Mouse (Mus musculus) midbrain, embryonic 16.5 days (tissue): ENCODE measurements around the gene Spp2. TPM values are rescaled to one million over a fixed set of nuclear protein-coding genes. Genes with fewer than 3 reads are reported as not detected.
A peak's percentile ranks its signal among the peaks of the same experiment; 100 is the strongest.

Experiments
- ATAC-seq: fragments of 200-750 bp; cut with Nextera tagmentation; 2 replicates; pipeline ENCODE4 v1.8.0; 2017; ENCODE audit warnings: moderate TSS enrichment
- H3K27ac ChIP-seq: fragments of 300-500 bp; sonication (generic); 2 replicates; pipeline ENCODE4 v1.5.1; 2014; ENCODE audit warnings: mild to moderate bottlenecking, low read length, mixed read lengths
- H3K27me3 ChIP-seq: fragments of 300-500 bp; sonication (generic); 2 replicates; pipeline ENCODE4 v1.6.1; 2014; ENCODE audit warnings: low read depth, low read length, mixed read lengths; ENCODE audit not compliant: control insufficient read depth, insufficient read depth
- H3K36me3 ChIP-seq: fragments of 300-500 bp; sonication (generic); 2 replicates; pipeline ENCODE4 v1.6.1; 2014; ENCODE audit warnings: mild to moderate bottlenecking, low read length, moderate library complexity, mixed read lengths; ENCODE audit not compliant: control insufficient read depth, insufficient read depth
- H3K4me1 ChIP-seq: fragments of 300-500 bp; sonication (generic); 2 replicates; pipeline ENCODE4 v1.6.1; 2014; ENCODE audit warnings: mild to moderate bottlenecking, low read length, mixed read lengths; ENCODE audit not compliant: control insufficient read depth, insufficient read depth
- H3K4me2 ChIP-seq: fragments of 300-500 bp; sonication (generic); 2 replicates; pipeline ENCODE4 v1.6.1; 2014; ENCODE audit warnings: mild to moderate bottlenecking, low read length, mixed read lengths
- H3K4me3 ChIP-seq: fragments of 300-500 bp; sonication (generic); 2 replicates; pipeline ENCODE4 v1.5.1; 2014; ENCODE audit warnings: low read depth, mild to moderate bottlenecking, low read length, moderate library complexity, mixed read lengths
- H3K9ac ChIP-seq: fragments of 300-500 bp; sonication (generic); 2 replicates; pipeline ENCODE4 v1.6.1; 2014; ENCODE audit warnings: low read depth, low read length, mixed read lengths
- H3K9me3 ChIP-seq: fragments of 300-500 bp; sonication (generic); replicated peaks from 2 replicates; pipeline ENCODE4 v1.6.1; 2014; ENCODE audit warnings: mild to moderate bottlenecking, low read length, mixed read lengths; ENCODE audit not compliant: control insufficient read depth, poor library complexity, severe bottlenecking
- WGBS: fragments of 180-500 bp; shearing (Covaris S2); extraction: QIAGEN DNeasy Blood & Tissue Kit; methylation state at CpG from one replicate; pipeline ENCODE4 v1.1.7; 2014; 5-methylcytosine and 5-hydroxymethylcytosine counted together
- polyA plus RNA-seq: library from polyadenylated mRNA; unstranded; fragments of >200 nt; fragmentation: Nextera tagmentation; extraction: Ambion mirVana; gene quantifications from 2 replicates; pipeline ENCODE4 v1.2.1, GENCODE M21; 2015

The Spp2 gene
- polyA plus RNA-seq, 1 experiment from 2014 or later: 0.74 TPM

- Histone ChIP-seq H3K36me3 (no peaks in the 10 kb centered on the region), H3K4me2 (no peak overlapping the region), H3K27me3 (no peaks in the 10 kb centered on the region), H3K9me3 (no peaks in the 10 kb centered on the region), H3K4me3 (no peak overlapping the region), H3K27ac (peak overlapping the region; percentile 47), H3K4me1 (peaks cover 5% of the 10 kb centered on the region), H3K9ac (no peak overlapping the region)
- ATAC-seq: no peak
- WGBS: 51% methylated on average over 12 of the region's 12 CpGs
Measured at GRCm38 (mm10) chr1:88406078-88406806, 519 bp upstream of the Spp2 start.

- Histone ChIP-seq H3K36me3 (no peaks in the 10 kb centered on the region), H3K27me3 (no peaks in the 10 kb centered on the region), H3K9me3 (no peaks in the 10 kb centered on the region), H3K4me1 (peaks cover 12% of the 10 kb centered on the region), H3K4me3 (no peak overlapping the region), H3K9ac (no peak overlapping the region), H3K27ac (no peak overlapping the region), H3K4me2 (no peak overlapping the region)
- WGBS: 91% methylated on average over 4 of the region's 4 CpGs
- no peak for ATAC-seq
Measured at GRCm38 (mm10) chr1:88408340-88408739, 1.6 kb downstream of the Spp2 start.

GRCm38 (mm10) chr1:88412013-88412412, 5.3 kb downstream of the Spp2 start:
- no peaks in the 10 kb centered on the region for H3K9me3 ChIP-seq
- H3K27me3 ChIP-seq: no peaks in the 10 kb centered on the region
- H3K9ac ChIP-seq: no peak overlapping the region
- peak overlapping the region; percentile 31 for H3K27ac ChIP-seq
- no peak overlapping the region for H3K4me3 ChIP-seq
- WGBS: 16% methylated on average over 5 of the region's 5 CpGs
- peaks cover 8% of the 10 kb centered on the region for H3K4me1 ChIP-seq
- ATAC-seq: peak; percentile 54
- H3K36me3 ChIP-seq: no peaks in the 10 kb centered on the region
- H3K4me2 ChIP-seq: no peak overlapping the region

- Histone ChIP-seq H3K9me3 (no peaks in the 10 kb centered on the region), H3K4me2 (no peak overlapping the region), H3K27ac (no peak overlapping the region), H3K36me3 (no peaks in the 10 kb centered on the region), H3K4me3 (no peak overlapping the region), H3K27me3 (no peaks in the 10 kb centered on the region), H3K4me1 (no peaks in the 10 kb centered on the region), H3K9ac (no peak overlapping the region)
- 90% methylated on average over 2 of the region's 2 CpGs for WGBS
- ATAC-seq: no peak
Measured at GRCm38 (mm10) chr1:88418943-88419342, 12.2 kb downstream of the Spp2 start.

GRCm38 (mm10) chr1:88422045-88422444, 15.3 kb downstream of the Spp2 start:
- ATAC-seq: no peak
- H3K4me1 ChIP-seq: peaks cover 4% of the 10 kb centered on the region
- WGBS: 88% methylated on average over 10 of the region's 10 CpGs
- H3K9me3 ChIP-seq: no peaks in the 10 kb centered on the region
- H3K4me3 ChIP-seq: no peak overlapping the region
- H3K36me3 ChIP-seq: no peaks in the 10 kb centered on the region
- H3K27ac ChIP-seq: no peak overlapping the region
- no peak overlapping the region for H3K4me2 ChIP-seq
- no peak overlapping the region for H3K9ac ChIP-seq
- no peaks in the 10 kb centered on the region for H3K27me3 ChIP-seq

- 71% methylated on average over 7 of the region's 7 CpGs for WGBS
- Histone ChIP-seq H3K9ac (no peak overlapping the region), H3K4me1 (peaks cover 4% of the 10 kb centered on the region), H3K9me3 (no peaks in the 10 kb centered on the region), H3K4me2 (no peak overlapping the region), H3K36me3 (no peaks in the 10 kb centered on the region), H3K27ac (no peak overlapping the region), H3K4me3 (no peak overlapping the region), H3K27me3 (no peaks in the 10 kb centered on the region)
- no peak for ATAC-seq
Measured at GRCm38 (mm10) chr1:88422846-88423395, 16.2 kb downstream of the Spp2 start.

GRCm38 (mm10) chr1:88424602-88425252, 18.0 kb downstream of the Spp2 start:
- H3K4me1 ChIP-seq: peaks cover 7% of the 10 kb centered on the region
- 19% methylated on average over 8 of the region's 8 CpGs for WGBS
- H3K27ac ChIP-seq: no peak overlapping the region

GRCm38 (mm10) chr1:88427987-88428741, 21.4 kb downstream of the Spp2 start:
- Histone ChIP-seq H3K9ac (no peak overlapping the region), H3K27me3 (no peaks in the 10 kb centered on the region), H3K36me3 (no peaks in the 10 kb centered on the region), H3K27ac (no peak overlapping the region), H3K4me1 (peaks cover 7% of the 10 kb centered on the region), H3K4me3 (no peak overlapping the region), H3K4me2 (no peak overlapping the region), H3K9me3 (no peaks in the 10 kb centered on the region)
- WGBS: 87% methylated on average over 11 of the region's 11 CpGs
- no peak for ATAC-seq

More at GRCm38 (mm10) chr1:88424602-88425252, 18.0 kb downstream of the Spp2 start:
- Histone ChIP-seq H3K4me2 (no peak overlapping the region), H3K27me3 (no peaks in the 10 kb centered on the region), H3K4me3 (no peak overlapping the region), H3K9me3 (no peaks in the 10 kb centered on the region), H3K36me3 (no peaks in the 10 kb centered on the region), H3K9ac (no peak overlapping the region)
- peak; percentile 76; the same call in 1 of the 2 replicates for ATAC-seq
